Mouse (Mus musculus) neural tube, embryonic 13.5 days (tissue): ENCODE data around the gene Helq. TPM values are rescaled to one million over a fixed set of nuclear protein-coding genes. Genes with fewer than 3 reads are reported as not detected.

Experiments
- ATAC-seq: fragments of 200-750 bp; cut with Nextera tagmentation; 2 replicates; pipeline ENCODE4 v1.8.0; 2017; ENCODE audit warnings: low read depth, mild to moderate bottlenecking, moderate TSS enrichment, moderate library complexity
- H3K27ac ChIP-seq: fragments of 300-500 bp; sonication (generic); replicated peaks from 2 replicates; pipeline ENCODE4 v1.5.1; 2015; ENCODE audit warnings: moderate library complexity, mild to moderate bottlenecking, inconsistent platforms
- H3K27me3 ChIP-seq: fragments of 300-500 bp; sonication (generic); 2 replicates; pipeline ENCODE4 v1.6.1; 2015; ENCODE audit warnings: mild to moderate bottlenecking, inconsistent platforms
- H3K36me3 ChIP-seq: fragments of 300-500 bp; sonication (generic); 2 replicates; pipeline ENCODE4 v1.6.1; 2015; ENCODE audit warnings: mild to moderate bottlenecking, inconsistent platforms
- H3K4me1 ChIP-seq: fragments of 300-500 bp; sonication (generic); replicated peaks from 2 replicates; pipeline ENCODE4 v1.6.1; 2015; ENCODE audit warnings: inconsistent platforms
- H3K4me2 ChIP-seq: fragments of 300-500 bp; sonication (generic); 2 replicates; pipeline ENCODE4 v1.6.1; 2015; ENCODE audit warnings: inconsistent platforms, mild to moderate bottlenecking, moderate library complexity
- H3K4me3 ChIP-seq: fragments of 300-500 bp; sonication (generic); 2 replicates; pipeline ENCODE4 v1.5.1; 2015; ENCODE audit warnings: mild to moderate bottlenecking, inconsistent platforms
- H3K9ac ChIP-seq: fragments of 300-500 bp; sonication (generic); 2 replicates; pipeline ENCODE4 v1.6.1; 2015; ENCODE audit warnings: moderate library complexity, mild to moderate bottlenecking, inconsistent platforms
- H3K9me3 ChIP-seq: fragments of 300-500 bp; sonication (generic); 2 replicates; pipeline ENCODE4 v1.6.1; 2016; ENCODE audit warnings: inconsistent platforms
- WGBS: fragments of 180-500 bp; shearing (Covaris S2); methylation state at CpG from one replicate; pipeline ENCODE4 v1.1.7; 2015; 5-methylcytosine and 5-hydroxymethylcytosine counted together
- polyA plus RNA-seq: library from polyadenylated mRNA; unstranded; fragments of >200 nt; fragmentation: Nextera tagmentation; extraction: Ambion mirVana; gene quantifications from 2 replicates; pipeline ENCODE4 v1.2.1, GENCODE M21; 2015

Helq gene
- polyA plus RNA-seq, 1 experiment from 2014 or later = 17.1 TPM

DNA sequence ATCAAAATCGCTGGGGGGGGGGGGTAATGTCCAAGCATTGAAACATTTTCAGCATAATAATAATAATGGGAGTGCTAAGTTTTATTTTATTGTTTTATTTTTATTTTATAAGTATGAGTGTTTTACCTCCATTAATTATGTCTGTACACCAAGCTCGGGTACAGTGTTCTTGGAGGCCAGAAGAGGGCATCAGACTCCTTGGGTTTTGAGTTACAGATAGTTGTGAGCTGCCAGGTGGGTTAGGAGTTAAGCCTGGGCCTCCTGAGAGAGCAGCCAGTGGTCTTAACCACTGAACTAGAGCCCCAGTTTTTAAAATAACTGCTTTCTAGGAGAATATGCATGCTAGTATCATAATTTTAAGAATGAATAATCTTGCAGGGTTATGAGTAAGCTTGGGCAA lies 27.6 kb upstream of the Helq start:
- ATAC-seq = no peak
- 14% methylated on average over 2 of the region's 2 CpGs for WGBS

DNA sequence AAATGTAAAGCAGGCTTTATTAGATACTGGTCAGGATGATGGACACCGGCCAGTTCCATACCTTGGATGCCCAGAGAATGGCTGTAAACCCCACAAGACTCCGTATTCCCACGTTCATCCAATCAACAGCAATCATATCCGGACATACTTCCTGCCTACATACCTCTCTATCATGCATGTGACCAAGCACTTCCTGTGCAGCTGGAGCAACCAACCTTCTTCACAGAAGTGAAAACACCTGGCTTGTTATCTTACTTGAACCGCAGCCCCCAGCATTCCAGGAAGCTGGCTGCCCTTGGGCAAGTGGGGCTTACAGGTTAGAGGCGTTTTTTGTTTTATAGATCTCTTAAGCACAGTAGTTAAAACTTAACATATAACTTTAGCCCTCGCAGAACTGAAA lies 24.4 kb upstream of the Helq start:
- Histone ChIP-seq H3K9ac (no peak overlapping the region), H3K27ac (no peak overlapping the region), H3K4me3 (no peak overlapping the region), H3K4me1 (peaks cover 9% of the 10 kb centered on the region), H3K4me2 (no peak overlapping the region), H3K9me3 (no peaks in the 10 kb centered on the region), H3K27me3 (no peaks in the 10 kb centered on the region), H3K36me3 (no peaks in the 10 kb centered on the region)
- no peak for ATAC-seq
- WGBS = 92% methylated on average over 7 of the region's 7 CpGs

More for the DNA sequence above, 27.6 kb upstream of the Helq start:
- Histone ChIP-seq H3K4me3 (no peak overlapping the region), H3K4me1 (peaks cover 3% of the 10 kb centered on the region; the same call in 1 of the 2 replicates), H3K36me3 (no peaks in the 10 kb centered on the region), H3K4me2 (no peak overlapping the region), H3K9ac (no peak overlapping the region), H3K27ac (no peak overlapping the region), H3K9me3 (no peaks in the 10 kb centered on the region), H3K27me3 (no peaks in the 10 kb centered on the region)

DNA sequence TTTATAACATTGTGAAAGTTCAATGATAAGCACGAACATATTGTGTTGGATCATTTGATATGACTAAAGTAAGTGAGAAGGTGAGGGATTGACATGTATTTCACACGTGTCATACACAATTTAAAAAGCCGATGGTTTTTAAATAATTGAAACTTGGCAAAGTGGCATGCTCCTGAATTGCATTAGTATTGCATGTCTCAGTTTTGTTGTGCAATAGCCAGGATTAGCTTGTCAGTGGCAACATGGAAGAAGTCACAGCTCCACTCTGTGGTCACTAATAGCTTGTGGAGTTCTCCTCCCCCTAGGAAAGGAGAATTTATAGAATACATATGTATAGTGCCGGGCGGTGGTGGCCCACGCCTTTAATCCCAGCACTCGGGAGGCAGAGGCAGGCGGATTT lies 23.0 kb upstream of the Helq start:
- H3K36me3 ChIP-seq = 0 out of 2 replicates have a peak, but pooled peaks cover 3% of the 10 kb centered on the region
- no peak overlapping the region for H3K9ac ChIP-seq
- 85% methylated on average over 8 of the region's 8 CpGs for WGBS
- no peak for ATAC-seq
- peaks cover 9% of the 10 kb centered on the region for H3K4me1 ChIP-seq
- H3K9me3 ChIP-seq = no peaks in the 10 kb centered on the region
- peak overlapping the region; percentile 84 for H3K4me3 ChIP-seq
- H3K4me2 ChIP-seq = peak overlapping the region; percentile 88
- H3K27me3 ChIP-seq = no peaks in the 10 kb centered on the region
- no peak overlapping the region for H3K27ac ChIP-seq

DNA sequence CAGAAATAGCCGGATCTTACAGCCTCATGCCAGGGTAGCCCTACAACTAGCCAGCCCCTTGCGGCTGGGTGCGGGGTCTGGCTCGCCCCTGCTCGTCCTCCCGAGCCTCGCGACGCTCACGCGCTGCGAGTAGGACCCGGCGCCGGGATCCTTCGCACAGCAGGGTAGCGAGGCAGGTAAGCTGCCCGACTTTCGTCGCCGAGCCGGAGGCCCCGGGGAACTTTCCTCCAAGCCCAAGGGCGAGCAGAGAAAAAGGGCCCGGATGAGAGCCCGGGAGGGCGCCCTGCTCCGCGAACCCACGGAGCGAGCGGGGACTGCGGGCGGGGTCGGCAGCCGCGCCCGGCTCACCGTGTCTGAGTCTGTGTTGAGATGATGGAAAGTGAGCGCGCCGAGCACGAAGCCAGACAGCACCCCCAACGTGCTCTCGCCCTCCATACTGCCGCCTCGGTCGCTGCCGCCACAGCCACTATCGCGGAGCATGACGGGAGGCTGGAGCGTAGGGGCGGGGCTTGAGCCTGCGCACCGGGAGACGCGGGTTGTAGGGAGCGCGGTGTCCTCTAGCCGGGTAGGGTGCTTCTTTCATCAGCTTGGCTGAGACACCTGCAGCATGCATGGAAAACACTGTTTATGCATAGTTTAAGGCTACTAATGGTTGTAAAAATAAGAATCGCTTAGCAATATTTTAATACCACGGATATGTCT lies 22.2 kb upstream of the Helq start, which contains the start of gene Abraxas1:
Abraxas1 (minus strand) TSS at position 483 of the 702 bp plus-strand sequence.
- WGBS = under 1% methylated on average over 62 of the region's 63 CpGs
- Histone ChIP-seq H3K4me2 (peak within 1 kb of the TSS; percentile 88), H3K27me3 (no peaks in the 10 kb centered on the region), H3K9ac (peak within 1 kb of the TSS; percentile 91), H3K4me1 (peaks cover 9% of the 10 kb centered on the region), H3K9me3 (no peaks in the 10 kb centered on the region), H3K27ac (peak within 1 kb of the TSS; percentile 85), H3K36me3 (peaks cover 5% of the 10 kb centered on the region; the same call in 1 of the 2 replicates), H3K4me3 (peak within 1 kb of the TSS; percentile 84)
- peak; percentile 98 for ATAC-seq

DNA sequence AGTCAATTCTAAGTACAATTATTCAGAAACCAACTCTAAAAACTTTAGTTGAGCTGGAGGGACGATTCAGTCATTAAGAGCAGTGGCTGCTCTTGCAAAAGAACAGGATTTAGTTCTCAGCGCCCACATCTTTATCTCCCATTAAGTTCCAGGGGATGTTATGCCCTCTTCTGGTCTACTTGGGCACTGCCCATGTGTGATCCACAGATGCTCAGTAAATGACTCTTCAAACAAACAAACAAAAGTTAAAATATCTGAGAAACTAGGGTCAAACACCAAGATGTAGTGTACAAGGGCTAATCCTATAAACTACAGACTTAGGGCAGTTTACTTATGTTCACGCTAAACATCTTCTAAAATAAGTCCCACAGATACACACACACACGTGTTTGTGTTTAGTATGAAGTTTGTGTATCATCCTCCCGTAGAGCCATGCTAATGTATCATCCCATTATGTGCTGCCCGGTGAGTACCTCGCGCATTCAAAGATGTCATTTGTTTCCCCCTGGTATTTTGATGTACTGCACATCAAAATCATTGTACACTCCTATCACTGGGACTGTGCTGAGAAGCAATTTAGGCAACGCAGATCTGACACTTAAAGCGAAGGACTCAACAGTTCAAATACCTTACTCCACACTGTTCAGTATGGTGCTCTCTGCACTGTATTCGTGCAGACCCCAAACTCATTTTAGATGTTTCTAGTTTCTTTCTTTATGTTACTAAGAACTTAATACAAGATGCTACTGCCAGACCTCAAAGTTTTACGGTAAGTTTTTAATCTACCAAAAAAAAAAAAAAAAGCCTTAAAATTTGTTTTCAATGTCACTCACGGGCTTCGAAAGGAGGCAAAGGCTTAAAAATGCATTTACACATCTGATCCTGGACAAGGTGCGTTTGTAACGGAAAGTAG lies 21.4 kb upstream of the Helq start:
- no peaks in the 10 kb centered on the region for H3K27me3 ChIP-seq
- H3K36me3 ChIP-seq = peaks cover 7% of the 10 kb centered on the region; the same call in 1 of the 2 replicates
- peak; percentile 36; the same call in 1 of the 2 replicates for ATAC-seq
- peaks cover 9% of the 10 kb centered on the region for H3K4me1 ChIP-seq
- peak overlapping the region; percentile 91 for H3K9ac ChIP-seq
- no peaks in the 10 kb centered on the region for H3K9me3 ChIP-seq
- 30% methylated on average over 16 of the region's 16 CpGs for WGBS
- H3K4me3 ChIP-seq = peak overlapping the region; percentile 84
- H3K4me2 ChIP-seq = peak overlapping the region; percentile 88
- peak overlapping the region; percentile 85 for H3K27ac ChIP-seq

DNA sequence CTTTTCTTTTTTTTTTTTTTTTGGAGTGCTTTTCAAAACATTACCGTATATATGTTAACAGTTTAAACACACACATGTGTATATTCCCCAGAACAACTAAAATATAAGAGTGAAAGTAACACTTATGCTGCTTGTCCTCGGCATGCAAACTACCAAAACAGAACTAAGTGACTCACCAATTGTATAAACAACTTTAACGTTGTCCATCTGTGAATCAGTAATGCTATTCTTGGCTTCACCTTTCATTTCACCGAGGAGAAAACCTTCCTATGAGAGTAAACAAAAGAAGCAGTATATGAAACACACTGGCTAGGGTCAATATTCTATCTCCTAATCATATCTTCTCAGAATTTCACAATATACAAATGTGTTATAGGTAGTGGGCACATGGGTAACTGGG lies 19.9 kb upstream of the Helq start:
- WGBS = 85% methylated on average over 4 of the region's 4 CpGs
- H3K4me2 ChIP-seq = no peak overlapping the region

DNA sequence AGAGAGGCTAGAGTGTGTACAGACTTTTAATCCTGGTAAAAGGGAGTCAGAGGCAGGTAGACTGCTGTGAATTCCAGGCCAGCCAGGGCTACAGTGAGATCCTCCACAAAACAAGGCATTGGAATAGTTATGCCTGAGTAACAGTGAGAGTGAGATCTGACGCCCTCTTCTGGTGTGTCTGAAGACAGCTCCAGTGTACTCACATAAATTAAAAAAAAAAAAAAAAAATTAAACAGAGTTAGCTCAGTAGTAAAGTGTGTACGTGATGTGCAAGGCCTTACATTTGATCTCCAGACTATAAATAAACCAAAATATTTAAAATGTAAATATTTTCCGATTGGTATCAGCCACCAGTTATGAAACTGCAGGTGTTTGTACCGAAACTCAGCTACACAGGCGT lies 4.3 kb downstream of the Helq start:
- H3K4me3 ChIP-seq = no peak overlapping the region
- no peak overlapping the region for H3K9ac ChIP-seq
- H3K27me3 ChIP-seq = no peaks in the 10 kb centered on the region
- 86% methylated on average over 5 of the region's 5 CpGs for WGBS
- peaks cover 16% of the 10 kb centered on the region for H3K4me1 ChIP-seq
- H3K4me2 ChIP-seq = no peak overlapping the region
- peaks cover 66% of the 10 kb centered on the region for H3K36me3 ChIP-seq
- no peak overlapping the region for H3K27ac ChIP-seq
- H3K9me3 ChIP-seq = no peaks in the 10 kb centered on the region
- ATAC-seq = no peak

More for the DNA sequence above, 19.9 kb upstream of the Helq start:
- peaks cover 9% of the 10 kb centered on the region for H3K4me1 ChIP-seq
- H3K9ac ChIP-seq = no peak overlapping the region
- H3K27me3 ChIP-seq = no peaks in the 10 kb centered on the region
- H3K4me3 ChIP-seq = no peak overlapping the region
- peaks cover 11% of the 10 kb centered on the region; the same call in 1 of the 2 replicates for H3K36me3 ChIP-seq
- H3K27ac ChIP-seq = no peak overlapping the region
- no peaks in the 10 kb centered on the region for H3K9me3 ChIP-seq
- no peak for ATAC-seq

DNA sequence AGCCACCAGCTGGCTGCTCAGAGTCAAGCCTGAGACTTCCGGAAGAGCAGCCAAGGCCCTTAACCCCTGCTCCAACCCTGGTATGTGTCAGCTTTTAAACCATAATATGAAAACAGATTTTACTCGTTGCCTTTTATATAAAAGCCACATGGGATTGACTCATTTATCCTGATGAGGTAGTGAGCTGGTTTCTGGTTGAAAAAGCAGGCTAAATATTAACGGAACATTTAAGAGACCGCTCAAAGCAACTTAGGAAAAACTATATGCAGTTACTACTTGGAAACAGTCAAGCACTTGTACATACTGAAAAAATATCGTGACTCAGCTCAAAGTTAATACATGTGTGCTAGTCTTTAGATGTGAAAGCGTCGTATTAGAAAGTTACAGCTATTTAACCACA lies 6.1 kb downstream of the Helq start:
- Histone ChIP-seq H3K4me3 (no peak overlapping the region), H3K9me3 (no peaks in the 10 kb centered on the region), H3K4me2 (no peak overlapping the region), H3K36me3 (peaks cover 84% of the 10 kb centered on the region), H3K27ac (no peak overlapping the region), H3K27me3 (no peaks in the 10 kb centered on the region), H3K4me1 (peaks cover 7% of the 10 kb centered on the region), H3K9ac (no peak overlapping the region)
- ATAC-seq = no peak
- WGBS = 92% methylated on average over 7 of the region's 7 CpGs

DNA sequence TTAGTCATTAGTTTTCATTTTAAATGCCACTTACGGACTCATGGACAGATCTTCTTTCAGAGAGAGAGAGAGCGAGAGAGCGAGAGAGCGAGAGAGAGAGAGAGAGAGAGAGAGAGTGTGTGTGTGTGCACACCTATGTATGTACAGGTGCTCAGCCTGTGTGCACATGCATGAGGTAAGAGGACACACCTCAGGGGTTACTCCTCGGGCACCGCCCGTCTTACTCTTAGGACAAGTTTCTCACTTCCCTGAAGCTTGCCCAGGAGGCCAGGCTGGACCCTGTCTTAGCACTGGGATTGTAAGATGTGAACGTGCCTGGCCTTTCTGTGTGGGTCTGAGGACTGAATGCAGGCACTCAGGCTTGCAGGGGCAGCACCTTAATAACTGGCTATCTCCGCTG lies 10.9 kb downstream of the Helq start:
- Histone ChIP-seq H3K27me3 (no peaks in the 10 kb centered on the region), H3K4me1 (no peaks in the 10 kb centered on the region), H3K4me2 (no peak overlapping the region), H3K4me3 (no peak overlapping the region), H3K36me3 (peaks cover 93% of the 10 kb centered on the region), H3K9me3 (no peaks in the 10 kb centered on the region), H3K9ac (no peak overlapping the region), H3K27ac (no peak overlapping the region)
- ATAC-seq = no peak
- 95% methylated on average over 9 of the region's 9 CpGs for WGBS

DNA sequence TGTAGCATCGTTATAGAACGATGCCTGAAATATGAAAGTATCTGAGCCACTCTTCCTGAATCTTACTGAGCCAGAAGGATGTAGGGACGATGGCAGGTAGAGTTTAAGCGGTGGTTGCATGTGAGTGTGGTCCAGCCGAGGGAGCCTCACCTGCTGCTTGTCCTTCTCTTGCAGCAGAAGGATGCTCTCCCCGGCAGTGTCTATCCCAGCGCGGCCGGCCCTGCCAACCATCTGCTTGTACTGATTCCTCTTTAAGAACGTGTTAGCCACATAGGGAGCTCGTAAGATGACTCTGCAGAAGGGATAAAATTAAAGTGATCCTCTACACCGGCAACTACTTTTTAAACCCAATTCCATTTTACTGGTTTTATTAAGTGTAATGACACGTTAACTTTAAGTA lies 19.4 kb downstream of the Helq start:
- Histone ChIP-seq H3K27ac (no peak overlapping the region), H3K36me3 (peaks cover 83% of the 10 kb centered on the region), H3K4me1 (no peaks in the 10 kb centered on the region), H3K4me3 (no peak overlapping the region), H3K27me3 (no peaks in the 10 kb centered on the region), H3K9ac (no peak overlapping the region), H3K4me2 (no peak overlapping the region), H3K9me3 (no peaks in the 10 kb centered on the region)
- ATAC-seq = no peak
- WGBS = 95% methylated on average over 13 of the region's 13 CpGs

DNA sequence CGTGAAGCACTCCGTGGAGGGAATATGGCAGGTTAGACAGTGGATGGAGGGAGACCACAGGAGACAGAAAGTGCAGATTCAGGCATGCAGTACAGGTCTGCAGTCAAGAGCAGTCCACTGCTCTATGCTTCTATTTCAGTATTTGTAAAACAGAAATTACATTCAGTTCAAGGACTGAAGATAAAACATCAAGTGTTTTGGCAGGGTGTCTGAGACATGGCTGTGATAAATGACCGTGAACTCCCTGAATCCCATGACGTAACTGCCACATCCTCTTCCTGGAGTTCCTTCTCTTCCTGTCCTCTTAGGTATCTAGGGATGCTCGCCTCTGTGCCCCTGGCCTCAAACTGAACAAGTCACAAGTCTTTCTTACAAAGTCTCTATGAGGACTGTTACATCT lies 21.5 kb downstream of the Helq start:
- Histone ChIP-seq H3K4me2 (no peak overlapping the region), H3K27ac (no peak overlapping the region), H3K9me3 (no peaks in the 10 kb centered on the region), H3K27me3 (no peaks in the 10 kb centered on the region), H3K4me3 (no peak overlapping the region), H3K4me1 (no peaks in the 10 kb centered on the region), H3K9ac (no peak overlapping the region), H3K36me3 (peaks cover 81% of the 10 kb centered on the region)
- 92% methylated on average over 5 of the region's 5 CpGs for WGBS
- ATAC-seq = no peak

DNA sequence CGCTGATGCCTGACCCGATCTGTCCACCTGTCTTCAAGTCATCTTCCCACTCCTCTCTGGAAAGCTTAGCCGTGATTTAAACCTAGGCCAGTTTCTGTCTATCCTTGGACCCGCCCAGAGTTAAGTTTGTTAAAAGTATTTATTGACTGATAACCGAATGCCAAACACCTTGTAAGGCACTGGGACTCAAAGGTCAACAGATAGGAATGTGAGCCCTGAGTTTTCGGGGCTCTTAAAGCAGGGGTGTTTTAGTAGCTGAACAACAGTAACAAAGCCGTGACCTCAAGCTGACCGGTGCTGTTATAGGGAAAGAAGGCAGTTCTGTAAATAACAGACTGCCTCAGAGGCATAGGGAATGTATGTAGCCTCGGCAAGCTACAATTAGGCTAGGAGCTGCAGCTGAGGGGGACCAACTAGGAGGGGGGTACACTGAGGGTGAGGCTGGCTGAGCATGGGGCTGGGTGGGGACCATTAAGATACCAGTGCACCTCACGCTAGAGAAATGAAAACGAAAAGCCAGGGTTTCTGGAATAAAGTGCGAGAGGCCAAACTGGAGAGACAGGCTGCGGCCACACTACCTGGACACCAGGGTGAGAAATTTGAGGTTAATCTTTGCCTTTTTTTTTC lies 22.5 kb downstream of the Helq start:
- peaks cover 81% of the 10 kb centered on the region for H3K36me3 ChIP-seq
- 86% methylated on average over 13 of the region's 13 CpGs for WGBS
- no peak overlapping the region for H3K4me2 ChIP-seq
- H3K4me1 ChIP-seq = no peaks in the 10 kb centered on the region
- ATAC-seq = no peak
- no peak overlapping the region for H3K27ac ChIP-seq
- H3K9me3 ChIP-seq = no peaks in the 10 kb centered on the region
- H3K4me3 ChIP-seq = no peak overlapping the region
- no peaks in the 10 kb centered on the region for H3K27me3 ChIP-seq
- H3K9ac ChIP-seq = no peak overlapping the region
